Mouse (Mus musculus): Measurements from ENCODE around the gene Lrr1. TPM values are rescaled to one million over a fixed set of nuclear protein-coding genes. Genes with fewer than 3 reads are reported as not detected.
"Not testable (repeated sequence)": the region's sequence is repeated elsewhere in the genome, so short reads cannot be mapped to it uniquely, and the experiment has no call there.

Gene Lrr1
- polyA plus RNA-seq, 1 experiment from 2014 or later, result 12.8 TPM

DNA sequence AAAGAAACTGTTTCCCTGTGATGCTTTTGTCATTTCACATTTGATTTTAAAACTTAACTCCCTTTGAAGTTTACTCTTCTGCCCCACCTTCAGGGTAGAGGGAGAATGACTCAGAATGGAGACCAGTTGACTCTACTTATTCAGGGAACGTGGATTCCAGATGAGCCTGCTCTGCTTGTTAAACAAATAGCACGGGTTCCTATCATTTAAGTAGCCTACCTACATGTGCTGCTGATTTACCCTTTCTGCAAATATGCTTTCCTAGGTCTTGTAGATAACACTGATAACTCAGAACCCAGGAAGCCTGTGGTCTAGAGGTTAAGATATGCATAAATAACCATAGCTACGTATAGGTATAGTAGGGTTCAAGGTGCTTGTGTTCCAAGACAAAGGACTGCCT is 3.7 kb upstream of the Lrr1 start:
- no peak overlapping the region for H3K27ac ChIP-seq (replicated peaks)
- peaks cover 14% of the 10 kb centered on the region for H3K4me1 ChIP-seq
- WGBS, result 37% methylated on average over 3 of the region's 3 CpGs

DNA sequence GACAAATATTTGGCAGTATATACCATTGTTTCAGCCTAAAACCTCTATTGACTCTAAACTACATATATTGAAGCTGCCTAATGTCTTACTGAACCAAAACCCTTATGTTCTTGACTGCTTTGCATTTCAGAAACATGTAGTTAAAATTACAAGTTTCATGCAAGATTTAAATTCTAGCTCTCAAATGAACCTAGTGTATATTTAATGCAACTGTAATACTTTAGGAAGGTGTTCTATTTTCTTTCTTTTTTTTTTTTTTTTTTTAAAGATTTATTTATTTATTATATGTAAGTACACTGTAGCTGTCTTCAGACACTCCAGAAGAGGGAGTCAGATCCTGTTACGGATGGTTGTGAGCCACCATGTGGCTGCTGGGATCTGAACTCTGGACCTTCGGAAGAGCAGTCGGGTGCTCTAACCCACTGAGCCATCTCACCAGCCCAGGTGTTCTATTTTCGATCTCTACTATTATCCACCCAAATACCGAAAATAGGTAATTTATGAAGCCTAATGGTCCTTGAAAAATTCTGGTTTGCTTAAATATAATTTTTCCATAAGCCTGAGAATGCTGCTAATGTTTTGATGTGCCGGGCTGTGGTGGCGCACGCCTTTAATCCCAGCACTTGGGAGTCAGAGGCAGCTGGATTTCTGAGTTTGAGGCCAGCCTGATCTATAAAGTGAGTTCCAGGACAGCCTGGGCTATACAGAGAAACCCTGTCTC is 1.6 kb upstream of the Lrr1 start:
- H3K4me2 ChIP-seq, result not testable (repeated sequence)

More for the DNA sequence above, 3.7 kb upstream of the Lrr1 start:
- Histone ChIP-seq H3K4me3 (no peak overlapping the region), H3K27me3 (replicated peaks) (no peaks in the 10 kb centered on the region), H3K9me3 (no peaks in the 10 kb centered on the region), H3K36me3 (no peaks in the 10 kb centered on the region), H3K9ac (no peak overlapping the region), H3K4me2 (no peak overlapping the region)
- ATAC-seq (ENCODE audit: extremely low read depth, insufficient number of reproducible peaks, low FRiP score, low TSS enrichment), result no peak

GRCm38 (mm10) chr12:69167656-69168460 is 756 bp upstream of the Lrr1 start:
- 10% methylated on average over 18 of the region's 18 CpGs for WGBS
- H3K27me3 ChIP-seq (replicated peaks), result no peaks in the 10 kb centered on the region
- peak overlapping the region; percentile 84 for H3K9ac ChIP-seq
- peak overlapping the region; percentile 72 for H3K4me3 ChIP-seq
- no peaks in the 10 kb centered on the region for H3K9me3 ChIP-seq
- 0 out of 2 replicates have a peak, but pooled peaks have one; percentile 26 for ATAC-seq (ENCODE audit: extremely low read depth, insufficient number of reproducible peaks, low FRiP score, low TSS enrichment)
- peaks cover 17% of the 10 kb centered on the region for H3K4me1 ChIP-seq
- peak overlapping the region; percentile 64 for H3K27ac ChIP-seq (replicated peaks)
- H3K4me2 ChIP-seq, result peak overlapping the region; percentile 79
- H3K36me3 ChIP-seq, result peaks cover 13% of the 10 kb centered on the region

More for the DNA sequence above, 1.6 kb upstream of the Lrr1 start:
- H3K4me3 ChIP-seq; ATAC-seq (ENCODE audit: extremely low read depth, insufficient number of reproducible peaks, low FRiP score, low TSS enrichment); H3K9me3 ChIP-seq; H3K27me3 ChIP-seq (replicated peaks); H3K36me3 ChIP-seq; H3K9ac ChIP-seq; H3K27ac ChIP-seq (replicated peaks): not testable (repeated sequence)
- WGBS, result 65% methylated on average over 8 of the region's 8 CpGs
- H3K4me1 ChIP-seq, result peaks cover 17% of the 10 kb centered on the region

DNA sequence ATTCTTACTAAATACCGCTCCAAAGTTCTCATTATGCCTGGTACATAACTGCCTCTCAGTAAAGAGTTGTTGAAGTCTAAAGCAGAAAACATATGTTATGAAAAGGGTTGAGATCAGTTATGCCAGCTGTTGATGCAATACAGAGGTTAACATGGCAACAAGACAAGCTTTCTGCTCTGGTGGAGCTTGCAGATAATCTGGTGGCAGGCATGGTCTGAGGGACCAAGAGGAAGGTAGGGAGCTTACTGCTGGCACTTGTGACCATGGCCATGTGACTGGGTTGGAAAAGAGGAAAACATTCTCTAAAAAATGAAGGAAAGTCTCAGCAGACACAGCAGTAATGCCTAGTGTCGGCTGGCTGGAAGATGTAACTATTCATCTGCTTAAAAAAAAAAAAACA is 2.7 kb downstream of the Lrr1 start:
- no peak overlapping the region for H3K4me2 ChIP-seq
- 95% methylated on average over 2 of the region's 2 CpGs for WGBS
- ATAC-seq (ENCODE audit: extremely low read depth, insufficient number of reproducible peaks, low FRiP score, low TSS enrichment), result no peak

GRCm38 (mm10) chr12:69175975-69176374 is 7.4 kb downstream of the Lrr1 start:
- no peak overlapping the region for H3K27ac ChIP-seq (replicated peaks)
- H3K27me3 ChIP-seq (replicated peaks), result no peaks in the 10 kb centered on the region
- no peaks in the 10 kb centered on the region for H3K4me1 ChIP-seq
- H3K9me3 ChIP-seq, result no peaks in the 10 kb centered on the region
- ATAC-seq (ENCODE audit: extremely low read depth, insufficient number of reproducible peaks, low FRiP score, low TSS enrichment), result no peak
- no peak overlapping the region for H3K4me3 ChIP-seq
- no peak overlapping the region for H3K9ac ChIP-seq
- peaks cover 53% of the 10 kb centered on the region for H3K36me3 ChIP-seq
- H3K4me2 ChIP-seq, result no peak overlapping the region
- 82% methylated on average over 3 of the region's 3 CpGs for whole genome bisulfite sequencing

More for the DNA sequence above, 2.7 kb downstream of the Lrr1 start:
- Histone ChIP-seq H3K27me3 (replicated peaks) (no peaks in the 10 kb centered on the region), H3K9me3 (no peaks in the 10 kb centered on the region), H3K9ac (no peak overlapping the region), H3K27ac (replicated peaks) (no peak overlapping the region), H3K4me1 (peaks cover 17% of the 10 kb centered on the region), H3K36me3 (peaks cover 38% of the 10 kb centered on the region), H3K4me3 (no peak overlapping the region)

DNA sequence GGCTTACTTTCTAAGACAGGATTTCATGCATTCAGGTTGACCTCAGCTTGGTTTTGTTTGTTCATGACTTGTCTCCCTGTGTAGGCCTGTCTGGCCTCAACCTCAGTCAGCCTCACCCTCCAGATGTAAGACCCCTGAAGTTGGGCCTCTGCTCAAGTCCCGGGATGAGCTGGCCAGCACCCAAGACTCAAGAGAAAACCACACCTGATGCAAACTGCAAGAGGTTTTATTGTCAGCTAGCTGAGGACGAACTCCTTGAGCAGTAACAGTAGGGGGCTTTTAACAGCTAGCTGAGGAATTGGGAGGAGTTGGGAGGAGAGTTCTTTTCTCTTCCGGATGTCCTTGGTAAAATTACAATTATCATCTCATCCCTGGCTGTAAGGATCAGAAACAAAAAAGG is 8.9 kb downstream of the Lrr1 start:
- no peak overlapping the region for H3K9ac ChIP-seq
- no peaks in the 10 kb centered on the region for H3K27me3 ChIP-seq (replicated peaks)
- WGBS, result 86% methylated on average over 3 of the region's 3 CpGs
- no peak overlapping the region for H3K27ac ChIP-seq (replicated peaks)
- ATAC-seq (ENCODE audit: extremely low read depth, insufficient number of reproducible peaks, low FRiP score, low TSS enrichment), result no peak
- H3K36me3 ChIP-seq, result peaks cover 57% of the 10 kb centered on the region
- H3K4me1 ChIP-seq, result no peaks in the 10 kb centered on the region
- H3K9me3 ChIP-seq, result no peaks in the 10 kb centered on the region
- H3K4me2 ChIP-seq, result no peak overlapping the region
- H3K4me3 ChIP-seq, result no peak overlapping the region

DNA sequence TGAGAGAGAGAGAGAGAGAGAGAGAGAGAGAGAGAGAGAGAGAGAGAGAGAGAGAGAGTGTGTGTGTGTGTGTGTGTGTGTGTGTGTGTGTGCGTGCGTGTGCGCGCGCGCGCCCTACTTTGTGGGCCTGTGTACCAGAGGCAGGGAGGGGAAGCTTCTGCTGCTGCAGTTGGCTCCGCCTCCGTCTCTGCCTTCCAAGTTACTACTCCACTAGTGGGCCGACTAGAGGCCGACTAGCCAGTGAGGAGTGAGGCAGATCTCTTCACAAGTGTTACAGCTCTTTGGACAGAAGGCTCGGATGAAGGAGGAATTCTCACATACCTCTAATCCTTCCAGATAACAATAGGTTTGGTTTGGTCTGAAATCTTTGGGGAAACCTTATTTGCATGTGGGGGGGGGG is 10.8 kb downstream of the Lrr1 start:
- Histone ChIP-seq H3K36me3 (peaks cover 45% of the 10 kb centered on the region), H3K4me2 (no peak overlapping the region), H3K4me3 (no peak overlapping the region), H3K9ac (no peak overlapping the region), H3K4me1 (peaks cover 4% of the 10 kb centered on the region; the same call in 1 of the 2 replicates), H3K27me3 (replicated peaks) (no peaks in the 10 kb centered on the region), H3K27ac (replicated peaks) (no peak overlapping the region), H3K9me3 (no peaks in the 10 kb centered on the region)
- WGBS, result 66% methylated on average over 12 of the region's 12 CpGs
- no peak for ATAC-seq (ENCODE audit: extremely low read depth, insufficient number of reproducible peaks, low FRiP score, low TSS enrichment)

- Histone ChIP-seq H3K4me2 (no peak overlapping the region), H3K27ac (replicated peaks) (no peak overlapping the region), H3K4me3 (no peak overlapping the region), H3K9ac (no peak overlapping the region), H3K4me1 (peaks cover 19% of the 10 kb centered on the region), H3K27me3 (replicated peaks) (no peaks in the 10 kb centered on the region), H3K9me3 (no peaks in the 10 kb centered on the region), H3K36me3 (peaks cover 30% of the 10 kb centered on the region)
- no peak for ATAC-seq (ENCODE audit: extremely low read depth, insufficient number of reproducible peaks, low FRiP score, low TSS enrichment)
- 90% methylated on average over 4 of the region's 4 CpGs for WGBS
Measured at GRCm38 (mm10) chr12:69181800-69182199, 13.2 kb downstream of the Lrr1 start.

GRCm38 (mm10) chr12:69183583-69184308 is 15.1 kb downstream of the Lrr1 start, which contains the start of the genes Rpl36al and Mgat2:
Gene Rpl36al, minus strand, starts transcription at chr12:69184083.
Gene Mgat2, plus strand, starts transcription at chr12:69184157.
- Histone ChIP-seq H3K4me1 (peaks cover 25% of the 10 kb centered on the region), H3K27me3 (replicated peaks) (no peaks in the 10 kb centered on the region), H3K4me2 (peak within 1 kb of the TSS; percentile 90), H3K27ac (replicated peaks) (peak within 1 kb of the TSS; percentile 91), H3K4me3 (peak within 1 kb of the TSS; percentile 84), H3K9ac (peak within 1 kb of the TSS; percentile 94), H3K9me3 (no peaks in the 10 kb centered on the region), H3K36me3 (peaks cover 34% of the 10 kb centered on the region)
- under 1% methylated on average over 84 of the region's 84 CpGs for WGBS
- peak; percentile 98 for ATAC-seq (ENCODE audit: extremely low read depth, insufficient number of reproducible peaks, low FRiP score, low TSS enrichment)

DNA sequence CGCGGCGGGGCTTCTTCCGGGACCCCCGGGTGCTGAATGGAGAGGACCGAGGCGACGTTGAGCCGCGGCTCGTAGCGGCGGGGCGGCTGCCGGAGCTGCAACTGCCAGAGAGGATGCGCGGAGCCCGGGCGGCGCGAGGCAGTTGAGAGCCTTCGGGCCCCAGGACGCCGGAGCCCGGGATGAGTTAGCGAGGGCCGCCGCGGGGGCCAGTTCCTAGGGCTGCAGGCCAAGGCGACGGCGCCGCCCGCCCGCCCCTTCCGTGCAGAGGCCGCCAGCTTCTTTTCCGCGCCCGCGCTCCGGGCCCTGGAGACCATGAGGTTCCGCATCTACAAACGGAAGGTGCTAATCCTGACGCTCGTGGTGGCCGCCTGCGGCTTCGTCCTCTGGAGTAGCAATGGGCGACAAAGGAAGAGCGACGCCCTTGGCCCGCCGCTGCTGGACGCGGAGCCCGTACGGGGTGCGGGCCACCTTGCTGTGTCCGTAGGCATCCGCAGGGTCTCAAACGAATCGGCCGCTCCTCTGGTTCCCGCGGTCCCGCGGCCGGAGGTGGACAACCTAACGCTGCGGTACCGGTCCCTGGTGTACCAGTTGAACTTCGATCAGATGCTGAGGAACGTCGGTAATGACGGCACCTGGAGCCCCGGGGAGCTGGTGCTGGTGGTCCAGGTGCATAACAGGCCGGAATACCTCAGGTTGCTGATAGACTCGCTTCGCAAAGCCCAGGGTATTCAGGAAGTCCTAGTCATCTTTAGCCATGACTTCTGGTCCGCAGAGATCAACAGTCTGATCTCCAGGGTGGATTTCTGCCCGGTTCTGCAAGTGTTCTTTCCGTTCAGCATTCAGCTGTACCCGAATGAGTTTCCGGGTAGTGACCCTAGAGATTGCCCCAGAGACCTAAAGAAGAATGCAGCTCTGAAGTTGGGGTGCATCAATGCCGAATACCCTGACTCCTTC is 16.0 kb downstream of the Lrr1 start:
- Histone ChIP-seq H3K9ac (peak overlapping the region; percentile 94), H3K9me3 (no peaks in the 10 kb centered on the region), H3K27ac (replicated peaks) (peak overlapping the region; percentile 91), H3K36me3 (peaks cover 42% of the 10 kb centered on the region), H3K27me3 (replicated peaks) (no peaks in the 10 kb centered on the region), H3K4me1 (peaks cover 25% of the 10 kb centered on the region), H3K4me3 (peak overlapping the region; percentile 84), H3K4me2 (peak overlapping the region; percentile 90)
- peak; percentile 53 for ATAC-seq (ENCODE audit: extremely low read depth, insufficient number of reproducible peaks, low FRiP score, low TSS enrichment)
- WGBS, result 2% methylated on average over 86 of the region's 86 CpGs
